Mouse (Mus musculus): Measurements from ENCODE around the gene Coq9. TPM values are rescaled to one million over a fixed set of nuclear protein-coding genes. Genes with fewer than 3 reads are reported as not detected.

Coq9 gene
- total RNA-seq, 2 experiments from 2014 or later = 54.4 to 57.4 TPM

DNA sequence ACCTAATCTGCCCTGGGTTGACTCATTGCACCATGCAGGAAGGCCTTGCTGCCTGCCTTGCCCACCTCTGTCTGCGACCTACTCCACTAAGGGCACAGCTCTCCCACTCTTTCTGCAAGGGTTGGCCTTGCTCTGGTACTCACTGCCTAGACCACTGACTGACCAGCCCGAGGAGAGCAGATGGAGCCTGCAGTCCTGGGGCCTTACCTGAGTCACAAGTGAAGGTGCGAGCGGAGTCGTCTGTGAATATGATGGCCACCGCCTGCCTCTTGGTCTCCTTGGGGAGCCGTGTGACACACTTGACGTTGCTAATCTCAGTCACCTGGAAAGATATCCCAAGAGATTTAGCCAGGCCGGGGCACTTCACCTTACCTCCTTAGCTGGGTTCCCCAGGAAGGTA is 28.8 kb downstream of the Coq9 start:
- ATAC-seq (replicated peaks; ENCODE audit: poor library complexity, severe bottlenecking) = no peak

DNA sequence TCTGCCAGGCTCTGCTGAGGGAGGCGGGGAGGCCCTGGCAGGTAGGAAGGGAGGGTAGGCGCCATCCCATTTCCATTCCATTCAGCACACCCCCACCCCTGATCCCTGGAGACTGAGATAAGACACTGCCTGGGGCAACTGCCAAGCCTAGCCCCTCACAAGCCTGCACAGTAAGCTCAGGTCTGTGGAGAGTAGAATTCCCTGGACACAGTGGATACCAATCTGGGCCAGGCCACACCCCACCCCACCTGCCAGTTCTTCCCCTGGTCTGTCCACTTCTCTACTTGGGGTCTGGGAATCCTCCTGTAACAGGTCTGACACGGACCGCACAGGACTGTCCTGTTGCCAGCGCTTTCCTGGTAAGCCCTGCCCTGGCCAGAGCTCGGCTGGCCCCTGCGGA is 31.0 kb downstream of the Coq9 start:
- ATAC-seq (replicated peaks; ENCODE audit: poor library complexity, severe bottlenecking) = no peak

GRCm38 (mm10) chr8:94870003-94870402 is 31.9 kb downstream of the Coq9 start:
- ATAC-seq (replicated peaks; ENCODE audit: poor library complexity, severe bottlenecking) = no peak

- ATAC-seq (replicated peaks; ENCODE audit: poor library complexity, severe bottlenecking) = peak; percentile 55
Observed at GRCm38 (mm10) chr8:94870474-94871107, 32.5 kb downstream of the Coq9 start.

DNA sequence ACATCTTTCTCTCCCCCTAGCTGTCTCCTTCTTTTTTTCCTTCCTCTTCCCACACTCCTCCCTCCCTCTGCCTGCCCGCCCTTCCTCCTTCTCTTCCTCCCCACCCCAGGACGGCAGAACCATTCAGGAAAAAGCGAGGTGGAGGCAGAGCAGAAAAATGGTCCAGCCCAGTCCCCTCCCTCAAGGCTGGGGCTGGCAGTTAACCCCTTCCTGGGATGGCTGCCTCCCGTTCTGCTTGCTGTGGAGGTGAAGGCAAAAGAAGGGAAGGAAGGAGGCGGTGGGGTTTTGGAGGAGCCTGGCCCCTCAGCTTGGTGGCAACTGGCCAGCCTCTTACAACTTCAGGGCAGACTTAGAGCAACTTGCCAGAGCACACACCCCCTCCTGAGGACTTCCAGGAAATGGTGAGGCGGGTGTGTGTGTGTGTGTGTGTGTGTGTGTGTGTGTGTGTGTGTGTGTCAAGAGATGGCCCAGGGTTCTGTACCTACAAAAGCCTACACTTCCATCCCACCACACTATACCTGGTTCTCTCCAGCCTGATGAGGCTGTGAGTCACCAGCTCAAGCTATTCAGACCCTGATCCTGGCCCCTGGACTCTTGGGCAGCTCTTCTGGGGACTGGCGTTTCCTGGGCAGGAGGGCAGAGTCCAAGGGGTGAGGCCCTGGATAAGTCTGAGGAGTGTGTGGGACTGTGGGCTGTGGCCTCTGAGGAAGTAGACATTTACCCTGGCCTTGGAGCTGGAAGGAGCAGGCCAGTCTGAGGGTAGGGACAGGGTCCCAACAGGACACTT is 33.2 kb downstream of the Coq9 start:
- peak; percentile 16 for ATAC-seq (replicated peaks; ENCODE audit: poor library complexity, severe bottlenecking)

GRCm38 (mm10) chr8:94872156-94872555 is 34.0 kb downstream of the Coq9 start:
- ATAC-seq (replicated peaks; ENCODE audit: poor library complexity, severe bottlenecking) = no peak

DNA sequence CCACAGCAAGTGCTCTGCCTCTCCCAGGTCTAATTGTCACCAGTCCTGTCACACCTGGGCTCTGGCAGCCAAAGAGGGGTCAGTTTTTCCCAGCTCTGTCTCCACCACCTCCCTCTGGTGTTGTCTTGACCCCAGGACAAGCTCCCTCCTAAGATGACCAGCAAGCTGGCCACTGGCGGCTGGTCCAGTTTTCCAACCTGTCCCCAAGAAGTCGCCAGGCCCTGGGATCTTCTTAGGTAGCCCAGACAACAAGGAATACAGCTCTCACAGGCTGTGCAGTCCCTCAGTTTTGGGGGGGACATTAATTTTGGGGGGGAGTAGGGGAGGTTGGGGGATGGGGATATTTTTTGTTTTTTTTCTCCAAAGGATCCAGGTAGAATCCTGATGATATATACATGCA is 34.5 kb downstream of the Coq9 start:
- no peak for ATAC-seq (replicated peaks; ENCODE audit: poor library complexity, severe bottlenecking)

DNA sequence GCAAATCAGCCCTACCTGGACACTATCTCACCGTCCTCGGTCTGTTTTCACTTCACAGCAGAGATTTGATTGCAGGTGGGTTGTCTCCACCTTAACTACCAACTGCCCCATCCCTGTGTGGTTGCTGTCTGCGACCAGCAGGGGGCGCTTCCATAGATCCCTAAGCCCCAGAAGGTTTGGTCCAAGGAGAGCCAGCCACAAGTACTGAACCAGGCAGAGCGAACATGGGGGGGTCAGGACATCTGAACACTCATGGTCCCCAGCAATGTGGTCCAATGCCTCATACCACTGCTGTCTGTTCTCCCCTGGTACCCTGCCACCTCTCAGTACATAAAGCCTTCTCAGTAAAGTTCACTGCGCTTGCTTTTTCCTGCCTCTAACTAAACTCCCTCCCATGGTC is 36.2 kb downstream of the Coq9 start:
- peak; percentile 42 for ATAC-seq (replicated peaks; ENCODE audit: poor library complexity, severe bottlenecking)

- ATAC-seq (replicated peaks; ENCODE audit: poor library complexity, severe bottlenecking) = no peak
Observed at GRCm38 (mm10) chr8:94875096-94875870, 37.2 kb downstream of the Coq9 start.

DNA sequence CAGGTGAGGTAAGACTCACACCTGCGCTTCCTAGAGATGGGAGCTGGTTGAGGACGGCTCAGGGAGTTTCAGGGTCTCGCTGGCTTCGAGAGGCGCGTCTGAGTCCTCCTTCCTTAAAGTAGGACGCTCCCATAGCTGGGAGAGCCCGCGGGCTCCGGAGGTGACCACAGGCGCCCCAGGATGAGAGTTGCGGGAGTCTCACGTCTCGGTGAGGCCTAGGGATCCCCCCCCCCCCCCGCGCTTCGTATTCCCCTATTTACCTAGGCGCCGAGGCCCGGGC is 37.7 kb downstream of the Coq9 start:
- ATAC-seq (replicated peaks; ENCODE audit: poor library complexity, severe bottlenecking) = peak; percentile 2; the same call in 1 of the 2 replicates

- peak; percentile 77 for ATAC-seq (replicated peaks; ENCODE audit: poor library complexity, severe bottlenecking)
Observed at GRCm38 (mm10) chr8:94876197-94876730, 38.1 kb downstream of the Coq9 start, which contains the start of gene Dok4. Gene Dok4 (minus strand): TSS chr8:94876330.

- no peak for ATAC-seq (replicated peaks; ENCODE audit: poor library complexity, severe bottlenecking)
Observed at GRCm38 (mm10) chr8:94876820-94877219, 38.7 kb downstream of the Coq9 start.

- no peak for ATAC-seq (replicated peaks; ENCODE audit: poor library complexity, severe bottlenecking)
Observed at GRCm38 (mm10) chr8:94880742-94881141, 42.6 kb downstream of the Coq9 start.

- peak; percentile 67 for ATAC-seq (replicated peaks; ENCODE audit: poor library complexity, severe bottlenecking)
Observed at GRCm38 (mm10) chr8:94888383-94889036, 50.4 kb downstream of the Coq9 start.

DNA sequence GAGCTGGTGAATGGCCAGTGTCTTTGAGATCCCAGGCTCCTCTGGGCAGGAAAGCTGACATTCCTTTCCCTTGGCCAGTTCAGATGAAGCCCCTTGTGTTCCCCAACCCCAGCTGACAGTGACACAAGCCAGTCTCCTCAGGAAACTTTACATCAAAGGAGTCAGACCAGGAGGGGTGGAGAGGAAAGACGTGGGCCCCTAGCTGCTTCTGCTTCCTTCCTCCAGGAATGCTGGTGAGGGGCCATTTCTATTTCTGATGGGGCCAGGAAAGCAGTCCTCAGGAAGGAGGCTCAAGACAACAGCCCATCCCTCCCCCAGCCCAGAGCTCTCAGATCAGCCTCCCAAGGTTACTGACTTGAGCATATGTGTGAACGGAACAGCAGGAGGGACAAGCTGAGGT is 54.8 kb downstream of the Coq9 start:
- ATAC-seq (replicated peaks; ENCODE audit: poor library complexity, severe bottlenecking) = no peak

DNA sequence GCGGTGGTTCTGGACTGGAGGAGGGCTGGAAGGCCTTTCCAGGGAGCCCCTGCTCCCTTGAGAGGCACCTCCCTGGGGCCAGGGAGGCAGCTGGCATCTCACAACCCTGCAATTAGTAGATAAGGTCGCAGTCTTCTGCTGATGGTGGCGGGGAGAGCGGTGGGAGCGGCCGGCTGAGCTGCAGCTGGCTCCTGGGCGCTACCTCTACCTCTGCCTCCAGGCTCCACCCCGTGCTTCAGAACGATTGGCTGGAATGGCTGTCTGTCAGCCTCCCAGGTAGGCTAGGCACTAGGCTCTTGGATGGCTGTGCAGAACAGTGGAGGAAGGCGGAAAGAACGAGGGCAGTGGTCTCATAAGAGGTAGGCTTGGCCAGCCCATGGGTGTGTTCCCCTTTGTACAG is 61.1 kb downstream of the Coq9 start:
- no peak for ATAC-seq (replicated peaks; ENCODE audit: poor library complexity, severe bottlenecking)

GRCm38 (mm10) chr8:94900617-94901016 is 62.5 kb downstream of the Coq9 start:
- ATAC-seq (replicated peaks; ENCODE audit: poor library complexity, severe bottlenecking) = no peak

DNA sequence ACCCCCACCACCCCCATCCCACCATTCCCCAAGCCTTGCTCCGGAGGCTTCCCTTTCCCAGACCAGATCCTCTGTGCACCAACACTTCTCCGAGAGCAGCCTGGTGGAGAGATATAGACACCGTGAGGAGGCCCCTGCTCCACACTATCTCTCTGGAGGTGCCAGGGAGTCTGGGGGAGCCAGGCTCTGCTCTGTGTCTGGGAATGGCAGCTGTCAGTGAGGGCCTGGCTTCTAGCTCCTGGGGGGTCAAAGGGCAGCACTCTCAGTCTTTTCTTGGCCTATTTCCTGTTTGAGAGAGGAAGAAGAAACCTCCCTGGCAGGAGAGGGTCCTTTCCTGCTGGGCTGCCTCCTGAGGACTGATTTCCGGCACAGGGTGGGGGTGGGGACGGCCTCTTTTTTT is 62.9 kb downstream of the Coq9 start:
- ATAC-seq (replicated peaks; ENCODE audit: poor library complexity, severe bottlenecking) = no peak

DNA sequence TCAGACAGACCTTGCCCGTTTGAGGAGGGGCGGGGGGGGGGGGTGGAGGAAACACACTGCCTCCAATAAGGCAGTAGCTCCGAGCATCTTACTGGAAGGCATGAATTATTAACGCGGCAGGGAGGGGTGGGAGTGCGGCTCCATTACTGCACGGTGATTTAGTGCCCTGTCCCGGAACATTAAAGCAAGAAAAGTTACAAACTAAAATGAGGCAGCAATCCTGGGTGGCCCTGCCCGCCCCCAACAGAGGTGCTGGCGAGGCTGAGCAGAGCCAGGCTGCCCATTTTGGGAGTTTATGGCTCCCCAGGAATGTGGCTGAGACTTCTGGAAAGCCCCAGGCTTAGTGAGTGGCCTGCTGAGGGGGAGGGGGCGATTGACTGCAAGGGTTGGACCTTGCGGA is 65.6 kb downstream of the Coq9 start:
- no peak for ATAC-seq (replicated peaks; ENCODE audit: poor library complexity, severe bottlenecking)

All from granulocyte monocyte progenitor cell, adult 5-6 weeks (primary cell).